Mouse (Mus musculus) heart, postnatal 0 days (tissue): ENCODE measurements around the gene Eif4e2.

Experiments used
- CTCF ChIP-seq: IDR thresholded peaks from 2 replicates; pipeline ENCODE4 v1.5.1; 2016; ENCODE audit warnings: antibody characterized with exemption, control low read depth, low read depth
- EP300 ChIP-seq: IDR thresholded peaks from 2 replicates; pipeline ENCODE4 v1.6.1; 2016; ENCODE audit warnings: antibody characterized with exemption, low read depth

DNA sequence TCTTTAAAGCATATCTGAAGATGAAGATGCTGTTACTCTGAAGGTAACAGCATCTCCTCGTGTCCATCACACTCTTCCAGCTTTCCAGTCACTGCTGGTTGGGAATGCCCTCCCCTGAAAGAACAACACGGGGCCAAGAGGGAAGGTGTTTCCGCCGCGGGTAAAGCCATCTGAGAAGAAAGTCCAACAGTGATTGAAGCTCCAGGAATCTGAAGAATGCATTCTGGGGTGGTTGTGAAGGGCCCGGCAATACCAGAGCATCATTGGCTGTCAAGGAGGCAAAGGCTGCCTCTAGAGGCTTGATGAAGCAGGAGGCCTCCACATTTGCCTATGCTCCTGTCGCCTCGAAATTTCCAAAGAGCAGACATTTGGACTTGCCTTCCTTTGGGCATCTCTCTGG is 25.3 kb downstream of the Eif4e2 start:
- TF ChIP-seq CTCF (no peak), EP300 (no peak)
